In genomic region chr1:190944109-190944760, GRCm38 (mm10) we compare ENCODE assay signal across 8 mouse cellular contexts. TPM values are rescaled to one million over a fixed set of nuclear protein-coding genes. Genes with fewer than 3 reads are reported as not detected.
A peak's percentile ranks its signal among the peaks of the same experiment; 100 is the strongest.
DNase-seq lines count a peak whose midpoint lies in the region; ATAC-seq and TF ChIP-seq lines count a peak whose summit lies in the region.

No protein-coding gene starts in this region.

- H3K9me3 ChIP-seq in G1E (replicated peaks), result no peaks in the 10 kb centered on the region
- no peaks in the 10 kb centered on the region for H3K9me3 ChIP-seq in forebrain, embryonic 14.5 days (replicated peaks; ENCODE audit: control insufficient read depth, low read length)
- no peaks in the 10 kb centered on the region for H3K9me3 ChIP-seq in hindbrain, embryonic 11.5 days (ENCODE audit: control insufficient read depth, low read length)

- 49% methylated on average over 6 of the region's 6 CpGs for WGBS in forebrain, embryonic 14.5 days
- 53% methylated on average over 6 of the region's 6 CpGs for WGBS in hindbrain, embryonic 11.5 days

- no peak overlapping the region for H3K4me3 ChIP-seq in G1E (ENCODE audit: low read depth, low read length)
- H3K4me3 ChIP-seq in forebrain, embryonic 14.5 days (ENCODE audit: low read depth, low read length), result no peak overlapping the region
- no peak overlapping the region for H3K4me3 ChIP-seq in hindbrain, embryonic 11.5 days (ENCODE audit: low read depth, low read length)

- H3K27me3 ChIP-seq in G1E (ENCODE audit: insufficient read depth, low read length), result no peaks in the 10 kb centered on the region
- H3K27me3 ChIP-seq in forebrain, embryonic 14.5 days (replicated peaks; ENCODE audit: control insufficient read depth, insufficient read depth, low read length), result no peaks in the 10 kb centered on the region
- no peaks in the 10 kb centered on the region for H3K27me3 ChIP-seq in hindbrain, embryonic 11.5 days (ENCODE audit: control insufficient read depth, insufficient read depth, low read length)

- H3K27ac ChIP-seq in forebrain, embryonic 14.5 days (ENCODE audit: low read depth, low read length), result no peak overlapping the region
- H3K27ac ChIP-seq in hindbrain, embryonic 11.5 days (ENCODE audit: low read depth, low read length), result no peak overlapping the region

- H3K4me1 ChIP-seq in G1E (ENCODE audit: insufficient read depth, low read depth, low read length), result no peaks in the 10 kb centered on the region
- H3K4me1 ChIP-seq in forebrain, embryonic 14.5 days (ENCODE audit: control insufficient read depth, insufficient read depth, low read length), result no peaks in the 10 kb centered on the region
- H3K4me1 ChIP-seq in hindbrain, embryonic 11.5 days (replicated peaks; ENCODE audit: control insufficient read depth, insufficient read depth, low read length), result no peaks in the 10 kb centered on the region

- peaks cover 90% of the 10 kb centered on the region for H3K36me3 ChIP-seq in G1E (replicated peaks)
- peaks cover 93% of the 10 kb centered on the region for H3K36me3 ChIP-seq in forebrain, embryonic 14.5 days (ENCODE audit: control insufficient read depth, insufficient read depth, low read length)
- H3K36me3 ChIP-seq in hindbrain, embryonic 11.5 days (ENCODE audit: control insufficient read depth, insufficient read depth, low read length), result peaks cover 15% of the 10 kb centered on the region

- peak; percentile 49 for DNase-seq in G1E (ENCODE audit: low spot score)
- DNase-seq in c-Kit-positive CD71-positive TER-119-positive erythroid progenitor cells, embryonic 14.5 days (ENCODE audit: low spot score), result peak; percentile 42
- peak; percentile 84 for DNase-seq in forebrain, embryonic 14.5 days (ENCODE audit: low spot score)
- peak; percentile 79 for DNase-seq in hindbrain, embryonic 11.5 days (ENCODE audit: low spot score)
- peak; percentile 84 to 87 for DNase-seq in layer of hippocampus, postnatal 10 days (ENCODE audit: low spot score in 2 of 2)
- peak; percentile 79 for DNase-seq in lung, postnatal 14 days
- DNase-seq in right cerebral cortex, adult 18-20 months, result peak; percentile 78
- peak; percentile 51 for DNase-seq in urinary bladder, postnatal 25 days (ENCODE audit: low spot score)

- peak; percentile 57 for ATAC-seq in G1E (ENCODE audit: extremely low read depth, insufficient number of reproducible peaks, low FRiP score, poor library complexity, severe bottlenecking)
- ATAC-seq in forebrain, embryonic 14.5 days, result peak; percentile 83
- ATAC-seq in hindbrain, embryonic 11.5 days (ENCODE audit: low FRiP score), result no peak

- no peak overlapping the region for H3K9ac ChIP-seq in forebrain, embryonic 14.5 days (ENCODE audit: low read length)
- H3K9ac ChIP-seq in hindbrain, embryonic 11.5 days (ENCODE audit: low read depth, low read length), result no peak overlapping the region

- no peak overlapping the region for H3K4me2 ChIP-seq in forebrain, embryonic 14.5 days (ENCODE audit: low read length)
- no peak overlapping the region for H3K4me2 ChIP-seq in hindbrain, embryonic 11.5 days (replicated peaks; ENCODE audit: low read depth, low read length)

- TF ChIP-seq CTCF in G1E (IDR thresholded peaks at IDR 0.05; ENCODE audit: low read depth, low read length), result peak; percentile 51

RNA-seq across cellular contexts. Expression of gene Angel2, which starts 19.3 kb away (rescaled TPM):
- 37.5 and 43.9 TPM in 2 replicates for total RNA-seq in G1E (2014; fragmentation: Nextera tagmentation)
- 39.0 and 43.5 TPM in 2 replicates for total RNA-seq in G1E (2017)
- 11.2 and 11.4 TPM in 2 replicates for polyA plus RNA-seq in G1E (2012)
- polyA plus RNA-seq in forebrain, embryonic 14.5 days (2014; fragmentation: Nextera tagmentation; extraction: Ambion mirVana), result 57.4 and 60.6 TPM in 2 replicates
- 58.4 and 63.3 TPM in 2 replicates for polyA plus RNA-seq in hindbrain, embryonic 11.5 days (2014; fragmentation: Nextera tagmentation; extraction: Ambion mirVana)
- 10 to 100 TPM; 47.9 to 50.6 TPM for total RNA-seq in layer of hippocampus, postnatal 10 days (2021)

RNA-seq across cellular contexts. Expression of gene Rps6kc1, which starts 32.7 kb away (rescaled TPM):
- total RNA-seq in G1E (2014; fragmentation: Nextera tagmentation), result 12.8 and 16.5 TPM in 2 replicates
- total RNA-seq in G1E (2017), result 13.3 and 15.2 TPM in 2 replicates
- 22.8 and 31.4 TPM in 2 replicates for polyA plus RNA-seq in G1E (2012)
- polyA plus RNA-seq in forebrain, embryonic 14.5 days (2014; fragmentation: Nextera tagmentation; extraction: Ambion mirVana), result 23.8 and 29.9 TPM in 2 replicates
- 19.0 and 21.2 TPM in 2 replicates for polyA plus RNA-seq in hindbrain, embryonic 11.5 days (2014; fragmentation: Nextera tagmentation; extraction: Ambion mirVana)
- 10 to 100 TPM; 59.9 to 66.0 TPM for total RNA-seq in layer of hippocampus, postnatal 10 days (2021)

RNA-seq across cellular contexts. Expression of gene Vash2, which starts 34.9 kb away (rescaled TPM):
- not detected in 2 replicates for total RNA-seq in G1E (2014; fragmentation: Nextera tagmentation)
- 0.06 and 0.22 TPM in 2 replicates for total RNA-seq in G1E (2017)
- polyA plus RNA-seq in G1E (2012), result not detected in 2 replicates
- 77.3 and 98.6 TPM in 2 replicates for polyA plus RNA-seq in forebrain, embryonic 14.5 days (2014; fragmentation: Nextera tagmentation; extraction: Ambion mirVana)
- 61.0 and 69.7 TPM in 2 replicates for polyA plus RNA-seq in hindbrain, embryonic 11.5 days (2014; fragmentation: Nextera tagmentation; extraction: Ambion mirVana)
- total RNA-seq in layer of hippocampus, postnatal 10 days (2021), result 10 to 100 TPM; 14.9 to 15.2 TPM

Comparison
In these comparisons a context has a peak if more than half of its experiments do, and no peak if none do; other contexts are left out.
1. RNA of gene Vash2, which starts 34.9 kb away (polyA plus RNA-seq): 77.3 to 98.6 TPM in forebrain, embryonic 14.5 days and 61.0 to 69.7 TPM in hindbrain, embryonic 11.5 days; not detected in G1E; every median in the first group is over 10 times any median in the second.
2. Peak in every context shown above with its lines, with median percentiles within 50 percentile points of each other: DNase-seq.